Mouse (Mus musculus): ENCODE data around the gene Ugt1a7c.

- no peak for TF ChIP-seq CTCF (IDR thresholded peaks at IDR 0.05; ENCODE audit: low read depth, low read length)
- TF ChIP-seq POLR2A (IDR thresholded peaks at IDR 0.05; ENCODE audit: borderline replicate concordance, low read depth, low read length), result no peak
Measured at GRCm38 (mm10) chr1:88240579-88240978, 145.7 kb downstream of the Ugt1a7c start.

Data from bone marrow macrophage, adult 2 months (primary cell).